Mouse (Mus musculus): ENCODE results near the gene Prdm10. TPM values are rescaled to one million over a fixed set of nuclear protein-coding genes. Genes with fewer than 3 reads are reported as not detected.

Prdm10 gene
- polyA plus RNA-seq, 1 experiment from 2014 or later, result 6.4 TPM

DNA sequence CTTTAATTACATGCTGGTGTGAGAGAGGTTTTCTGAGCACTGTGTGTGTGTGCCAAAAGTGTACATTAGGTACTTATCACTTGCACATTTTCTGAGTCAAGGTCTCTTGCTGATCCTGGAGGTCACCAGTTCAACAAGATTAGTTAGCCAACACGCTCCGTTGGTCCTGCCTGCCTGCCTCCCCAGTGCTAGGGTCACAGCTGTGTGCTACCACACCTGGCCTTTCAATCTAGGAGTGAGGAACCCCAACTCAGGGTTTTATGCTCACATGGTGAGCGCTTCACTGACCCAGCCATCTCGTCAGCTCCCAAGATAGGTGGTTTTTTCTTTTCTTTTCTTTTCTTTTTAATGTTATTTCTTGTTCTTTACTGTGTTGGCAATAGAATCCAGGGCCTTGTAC is 11.6 kb downstream of the Prdm10 start:
- H3K36me3 ChIP-seq, result no peaks in the 10 kb centered on the region
- 86% methylated on average over 4 of the region's 4 CpGs for WGBS

DNA sequence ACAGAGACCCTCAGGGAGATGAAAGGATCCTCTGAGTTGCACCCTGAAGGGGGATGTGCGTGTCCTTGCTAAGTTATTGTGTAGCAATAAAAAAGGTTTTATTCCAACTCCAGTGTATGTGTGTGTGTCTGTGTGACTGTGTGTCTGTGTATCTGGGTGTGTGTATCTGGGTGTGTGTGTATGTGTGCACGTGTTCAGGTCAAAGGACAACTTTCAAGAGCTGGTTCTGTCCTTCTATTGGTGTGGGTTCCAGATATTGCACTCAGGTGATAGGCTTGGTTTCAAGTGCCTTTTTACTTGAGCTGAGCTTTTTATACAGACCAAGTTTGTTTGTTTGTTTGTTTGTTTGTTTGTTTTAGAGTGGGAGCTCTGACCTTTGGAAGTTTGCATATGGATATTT is 12.9 kb downstream of the Prdm10 start:
- Histone ChIP-seq H3K4me2 (no peak overlapping the region), H3K36me3 (no peaks in the 10 kb centered on the region), H3K4me1 (peaks cover 7% of the 10 kb centered on the region), H3K4me3 (replicated peaks) (no peak overlapping the region), H3K27ac (replicated peaks) (no peak overlapping the region), H3K9me3 (replicated peaks) (no peaks in the 10 kb centered on the region), H3K9ac (replicated peaks) (no peak overlapping the region), H3K27me3 (replicated peaks) (no peaks in the 10 kb centered on the region)
- WGBS, result 75% methylated on average over 2 of the region's 2 CpGs
- no peak for ATAC-seq (ENCODE audit: low FRiP score)

More for the DNA sequence above, 11.6 kb downstream of the Prdm10 start:
- Histone ChIP-seq H3K4me2 (no peak overlapping the region), H3K27ac (replicated peaks) (no peak overlapping the region), H3K9ac (replicated peaks) (no peak overlapping the region), H3K4me1 (peaks cover 7% of the 10 kb centered on the region), H3K27me3 (replicated peaks) (no peaks in the 10 kb centered on the region), H3K9me3 (replicated peaks) (no peaks in the 10 kb centered on the region), H3K4me3 (replicated peaks) (no peak overlapping the region)
- ATAC-seq (ENCODE audit: low FRiP score), result no peak

DNA sequence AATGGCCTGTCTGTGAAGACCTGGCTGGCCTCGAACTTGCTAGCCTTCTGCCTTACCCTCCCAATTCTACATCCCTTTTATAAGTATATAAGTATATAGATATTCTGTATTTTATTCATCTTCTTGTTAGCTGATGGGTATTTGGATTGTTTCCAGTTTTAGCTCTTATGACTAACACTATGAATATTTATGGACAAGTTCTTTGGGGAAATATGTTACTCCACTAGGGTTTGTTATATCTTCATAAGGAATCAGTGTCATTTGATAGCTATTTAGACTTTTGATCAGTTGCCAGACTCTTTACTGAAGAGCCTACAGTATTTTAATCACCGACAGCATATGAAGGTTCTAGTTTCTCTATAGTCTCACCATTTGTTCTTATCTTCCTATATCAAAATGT is 15.0 kb downstream of the Prdm10 start:
- H3K9me3 ChIP-seq (replicated peaks), result no peaks in the 10 kb centered on the region
- no peak overlapping the region for H3K9ac ChIP-seq (replicated peaks)
- WGBS, result 77% methylated on average over 2 of the region's 2 CpGs
- no peak for ATAC-seq (ENCODE audit: low FRiP score)
- H3K4me2 ChIP-seq, result no peak overlapping the region
- no peak overlapping the region for H3K4me3 ChIP-seq (replicated peaks)
- H3K4me1 ChIP-seq, result peaks cover 5% of the 10 kb centered on the region
- no peak overlapping the region for H3K27ac ChIP-seq (replicated peaks)
- H3K36me3 ChIP-seq, result no peaks in the 10 kb centered on the region
- H3K27me3 ChIP-seq (replicated peaks), result no peaks in the 10 kb centered on the region

DNA sequence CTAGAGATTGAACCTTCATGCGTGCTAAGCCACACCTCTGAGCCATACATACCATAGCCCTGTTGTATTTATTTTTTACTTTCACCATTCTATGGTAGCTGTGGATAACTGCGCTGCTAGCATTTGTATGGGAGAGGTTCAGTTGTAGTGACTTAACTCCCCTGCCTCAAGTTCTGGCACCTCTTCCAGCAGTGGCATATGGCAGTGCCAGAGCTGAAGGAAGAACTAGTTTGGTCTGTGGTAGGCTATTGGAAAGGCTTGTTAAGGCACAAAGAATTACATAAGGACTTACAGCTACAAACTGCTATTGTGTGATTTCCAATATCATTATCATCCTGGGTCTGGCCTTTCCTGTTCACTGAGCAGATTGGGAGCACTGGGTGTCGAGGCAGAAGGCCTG is 16.0 kb downstream of the Prdm10 start:
- H3K9me3 ChIP-seq (replicated peaks), result no peaks in the 10 kb centered on the region
- H3K27me3 ChIP-seq (replicated peaks), result no peaks in the 10 kb centered on the region
- H3K27ac ChIP-seq (replicated peaks), result no peak overlapping the region
- H3K4me2 ChIP-seq, result no peak overlapping the region
- no peak for ATAC-seq (ENCODE audit: low FRiP score)
- 89% methylated on average over 3 of the region's 3 CpGs for WGBS
- H3K4me3 ChIP-seq (replicated peaks), result no peak overlapping the region
- no peaks in the 10 kb centered on the region for H3K36me3 ChIP-seq
- no peaks in the 10 kb centered on the region for H3K4me1 ChIP-seq
- no peak overlapping the region for H3K9ac ChIP-seq (replicated peaks)

DNA sequence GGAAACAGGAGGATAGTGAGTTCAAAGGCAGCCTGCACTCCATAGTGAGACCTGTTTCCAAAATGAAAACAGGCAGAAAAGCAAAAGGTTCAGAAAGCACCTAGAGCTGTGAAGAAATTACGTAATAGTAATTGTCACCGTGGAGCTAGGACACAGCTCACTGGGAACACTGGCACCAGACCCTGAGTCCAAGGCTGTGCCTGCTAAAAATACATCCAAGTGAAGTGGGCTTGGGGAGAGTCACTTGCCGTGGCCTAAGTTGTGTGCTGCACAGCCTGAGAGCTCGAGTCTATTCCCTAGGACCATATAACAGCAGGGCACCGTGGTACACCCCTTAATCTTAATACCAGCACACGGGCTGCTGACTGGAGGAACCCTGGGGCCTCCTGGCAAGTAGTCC is 18.4 kb downstream of the Prdm10 start:
- no peak for ATAC-seq (ENCODE audit: low FRiP score)
- Histone ChIP-seq H3K4me3 (replicated peaks) (no peak overlapping the region), H3K9ac (replicated peaks) (no peak overlapping the region), H3K4me1 (no peaks in the 10 kb centered on the region), H3K27ac (replicated peaks) (no peak overlapping the region), H3K9me3 (replicated peaks) (no peaks in the 10 kb centered on the region), H3K27me3 (replicated peaks) (no peaks in the 10 kb centered on the region), H3K36me3 (no peaks in the 10 kb centered on the region), H3K4me2 (no peak overlapping the region)
- 37% methylated on average over 6 of the region's 6 CpGs for WGBS

DNA sequence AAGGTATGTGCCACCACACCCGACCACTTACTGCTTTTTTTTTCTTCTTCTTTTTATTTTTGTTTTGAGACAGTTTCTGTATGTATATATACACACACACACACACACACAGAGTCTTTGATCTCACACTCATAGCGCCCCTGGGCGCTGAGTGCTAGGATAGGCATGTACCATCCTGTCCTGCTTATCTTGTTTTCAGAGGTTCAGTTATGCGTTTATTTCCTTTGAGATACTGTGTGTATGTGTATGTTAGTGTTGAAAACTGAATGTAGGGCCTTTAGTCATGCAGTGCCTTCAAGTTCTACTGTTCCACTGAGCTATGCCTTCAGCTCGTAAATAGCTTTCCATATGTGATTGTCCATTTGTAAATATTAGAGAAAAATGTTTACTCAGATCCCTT is 20.2 kb downstream of the Prdm10 start:
- Histone ChIP-seq H3K4me3 (replicated peaks) (no peak overlapping the region), H3K9ac (replicated peaks) (no peak overlapping the region), H3K4me2 (no peak overlapping the region), H3K27me3 (replicated peaks) (no peaks in the 10 kb centered on the region), H3K9me3 (replicated peaks) (no peaks in the 10 kb centered on the region), H3K36me3 (no peaks in the 10 kb centered on the region), H3K4me1 (0 out of 2 replicates have a peak, but pooled peaks cover 2% of the 10 kb centered on the region), H3K27ac (replicated peaks) (no peak overlapping the region)
- 86% methylated on average over 5 of the region's 5 CpGs for WGBS
- ATAC-seq (ENCODE audit: low FRiP score), result no peak

DNA sequence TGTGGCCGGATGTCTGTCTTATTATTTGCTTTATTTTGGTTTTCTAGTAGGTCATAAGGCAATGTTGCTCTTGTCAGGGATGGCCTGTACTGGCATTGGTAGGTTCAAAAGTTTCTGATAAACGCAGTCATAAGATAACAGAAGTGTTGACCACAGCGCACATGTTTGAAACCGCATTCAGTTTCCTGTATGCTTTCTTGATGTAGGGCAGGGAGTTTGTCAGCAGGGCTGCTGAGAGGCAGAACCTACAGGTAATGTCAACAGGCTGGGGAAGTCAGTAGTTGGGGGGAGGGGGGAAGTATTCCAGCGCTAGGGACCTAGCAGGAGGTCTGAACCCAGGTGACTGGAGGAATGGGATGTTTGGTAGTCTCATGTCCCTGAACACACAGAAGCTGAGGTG is 20.8 kb downstream of the Prdm10 start:
- H3K9ac ChIP-seq (replicated peaks), result no peak overlapping the region
- WGBS, result 77% methylated on average over 5 of the region's 5 CpGs
- H3K4me1 ChIP-seq, result 0 out of 2 replicates have a peak, but pooled peaks cover 2% of the 10 kb centered on the region
- no peak overlapping the region for H3K4me2 ChIP-seq
- H3K4me3 ChIP-seq (replicated peaks), result no peak overlapping the region
- H3K36me3 ChIP-seq, result no peaks in the 10 kb centered on the region
- H3K27me3 ChIP-seq (replicated peaks), result no peaks in the 10 kb centered on the region
- H3K27ac ChIP-seq (replicated peaks), result no peak overlapping the region
- no peaks in the 10 kb centered on the region for H3K9me3 ChIP-seq (replicated peaks)
- ATAC-seq (ENCODE audit: low FRiP score), result no peak

DNA sequence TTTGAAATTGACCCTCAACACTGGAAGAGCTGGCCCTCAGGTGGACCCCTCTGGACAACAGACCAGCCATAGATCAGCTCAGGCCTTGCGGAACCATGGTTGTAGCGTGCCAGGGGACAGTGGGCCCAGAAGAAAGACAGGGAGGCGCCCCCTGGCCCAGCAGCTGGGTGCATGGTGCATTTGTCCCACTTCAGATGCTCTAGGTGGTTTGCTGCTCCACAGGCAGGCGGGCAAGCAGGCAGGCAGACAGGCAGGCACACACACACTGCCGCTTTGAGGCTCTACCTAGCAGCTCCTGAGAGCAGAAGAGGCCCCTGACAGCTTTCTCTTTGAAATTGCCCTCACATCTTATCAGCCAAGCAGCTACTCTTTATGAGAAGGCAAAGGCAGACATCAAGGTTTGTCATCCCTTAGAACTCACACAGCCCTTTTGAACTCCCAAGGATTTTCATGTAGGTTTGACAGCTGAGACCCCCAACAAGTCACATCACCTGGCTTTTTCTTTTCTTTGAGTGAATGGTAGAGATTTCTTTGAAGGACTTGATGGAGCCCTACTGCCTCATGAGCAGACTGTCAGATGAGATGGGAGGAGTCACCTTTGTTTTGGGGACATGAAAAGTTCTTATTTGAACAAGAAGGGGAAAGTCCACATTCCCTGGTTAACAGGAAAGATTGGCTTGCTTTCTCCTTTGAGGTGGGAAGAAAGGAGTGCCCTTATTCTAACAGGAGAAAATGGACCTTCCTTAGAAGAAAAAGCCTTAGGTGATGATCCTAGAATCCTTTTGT is 21.4 kb downstream of the Prdm10 start:
- Histone ChIP-seq H3K9me3 (replicated peaks) (no peaks in the 10 kb centered on the region), H3K4me3 (replicated peaks) (no peak overlapping the region), H3K27me3 (replicated peaks) (no peaks in the 10 kb centered on the region), H3K36me3 (no peaks in the 10 kb centered on the region), H3K9ac (replicated peaks) (no peak overlapping the region), H3K4me1 (0 out of 2 replicates have a peak, but pooled peaks cover 2% of the 10 kb centered on the region), H3K4me2 (no peak overlapping the region), H3K27ac (replicated peaks) (no peak overlapping the region)
- no peak for ATAC-seq (ENCODE audit: low FRiP score)
- 82% methylated on average over 5 of the region's 5 CpGs for WGBS

DNA sequence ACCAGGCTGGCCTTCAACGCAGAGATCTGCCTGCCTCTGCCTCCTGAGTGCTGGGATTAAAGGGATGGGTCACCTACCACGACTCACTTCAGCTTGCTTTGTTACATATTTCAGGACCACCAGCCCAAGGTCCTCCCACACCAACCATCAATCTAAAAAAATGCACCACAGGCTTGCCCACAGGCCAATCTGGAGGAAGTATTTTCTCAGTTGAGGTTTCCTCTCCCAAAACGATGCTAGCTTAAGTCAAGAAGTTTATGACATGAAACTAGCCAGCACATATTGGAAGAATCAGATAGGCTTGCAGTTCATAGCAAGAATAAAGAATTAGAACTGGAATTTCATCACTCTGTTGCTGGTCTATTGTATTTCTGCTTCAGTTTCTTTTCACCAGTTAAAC is 24.0 kb downstream of the Prdm10 start:
- no peak for ATAC-seq (ENCODE audit: low FRiP score)
- no peak overlapping the region for H3K4me3 ChIP-seq (replicated peaks)
- no peaks in the 10 kb centered on the region for H3K9me3 ChIP-seq (replicated peaks)
- H3K36me3 ChIP-seq, result no peaks in the 10 kb centered on the region
- H3K27ac ChIP-seq (replicated peaks), result no peak overlapping the region
- 82% methylated on average over 3 of the region's 3 CpGs for WGBS
- 0 out of 2 replicates have a peak, but pooled peaks cover 2% of the 10 kb centered on the region for H3K4me1 ChIP-seq
- no peak overlapping the region for H3K9ac ChIP-seq (replicated peaks)
- no peaks in the 10 kb centered on the region for H3K27me3 ChIP-seq (replicated peaks)
- no peak overlapping the region for H3K4me2 ChIP-seq

DNA sequence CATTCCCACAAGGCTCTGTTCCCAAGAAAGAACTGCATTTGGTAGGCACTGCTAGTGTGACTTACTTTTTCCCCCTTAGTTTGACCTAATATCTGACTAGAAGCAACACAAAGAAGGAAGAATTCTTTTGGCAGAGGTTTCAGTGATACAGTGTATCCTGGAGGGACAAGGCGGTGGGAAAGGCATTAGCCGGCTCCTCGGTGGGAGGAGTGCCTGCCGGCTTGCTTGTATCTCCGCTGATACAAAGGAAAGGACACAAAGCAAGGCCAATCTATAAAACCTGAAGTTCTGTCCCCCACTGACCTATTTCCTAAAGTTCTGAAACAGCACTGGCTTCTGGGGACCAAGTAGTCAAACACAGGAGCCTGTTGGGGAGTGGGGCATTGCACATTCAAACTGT is 24.8 kb downstream of the Prdm10 start:
- Histone ChIP-seq H3K27ac (replicated peaks) (0 out of 2 replicates have a peak overlapping the region, but pooled peaks have one; percentile 10), H3K4me1 (0 out of 2 replicates have a peak, but pooled peaks cover 2% of the 10 kb centered on the region), H3K36me3 (no peaks in the 10 kb centered on the region), H3K4me3 (replicated peaks) (no peak overlapping the region), H3K4me2 (no peak overlapping the region), H3K27me3 (replicated peaks) (no peaks in the 10 kb centered on the region), H3K9me3 (replicated peaks) (no peaks in the 10 kb centered on the region), H3K9ac (replicated peaks) (no peak overlapping the region)
- ATAC-seq (ENCODE audit: low FRiP score), result no peak
- 54% methylated on average over 5 of the region's 5 CpGs for WGBS

DNA sequence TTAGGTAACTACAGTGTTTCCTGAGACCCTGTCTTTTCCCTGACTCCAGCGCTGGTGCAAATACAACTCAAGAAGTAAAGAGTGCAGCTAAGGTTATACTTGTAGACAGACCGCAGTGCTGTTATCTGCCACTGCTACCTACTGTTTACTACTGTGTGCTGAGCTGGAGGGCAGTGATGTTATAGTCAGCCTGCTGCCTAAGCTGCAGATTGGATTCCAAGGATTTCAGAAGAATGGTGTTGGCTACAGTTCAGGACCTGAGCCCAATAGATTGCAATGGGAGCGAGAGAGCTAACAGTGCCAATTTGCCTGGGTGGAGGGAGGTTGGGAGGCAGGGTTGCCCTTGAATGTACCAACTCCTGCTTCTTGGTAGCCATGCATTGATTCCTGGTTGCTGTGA is 25.5 kb downstream of the Prdm10 start:
- H3K36me3 ChIP-seq, result no peaks in the 10 kb centered on the region
- 0 out of 2 replicates have a peak, but pooled peaks cover 2% of the 10 kb centered on the region for H3K4me1 ChIP-seq
- no peak overlapping the region for H3K27ac ChIP-seq (replicated peaks)
- H3K4me2 ChIP-seq, result no peak overlapping the region
- H3K27me3 ChIP-seq (replicated peaks), result no peaks in the 10 kb centered on the region
- no peak overlapping the region for H3K4me3 ChIP-seq (replicated peaks)
- ATAC-seq (ENCODE audit: low FRiP score), result no peak
- H3K9ac ChIP-seq (replicated peaks), result no peak overlapping the region
- no peaks in the 10 kb centered on the region for H3K9me3 ChIP-seq (replicated peaks)
- 85% methylated on average over 3 of the region's 3 CpGs for WGBS

DNA sequence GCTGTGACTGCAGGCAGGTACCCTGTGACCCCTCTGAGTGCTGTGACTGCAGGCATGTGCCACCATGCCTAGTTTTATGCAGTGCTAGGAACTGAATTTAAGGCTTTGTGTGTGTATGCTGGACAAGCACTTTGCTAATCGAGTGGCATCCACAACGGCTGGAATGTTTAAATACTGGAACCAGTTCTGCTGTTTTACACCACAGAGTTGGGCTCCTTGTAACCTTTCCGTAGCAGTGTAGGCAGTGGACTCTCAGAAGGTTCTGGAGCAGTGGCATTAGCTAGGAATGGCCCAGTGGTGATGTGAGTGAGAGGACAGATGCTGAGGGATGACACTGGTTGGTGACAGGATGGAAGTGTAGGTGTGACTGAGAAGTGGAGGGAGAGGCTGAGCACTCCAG is 26.9 kb downstream of the Prdm10 start:
- 0 out of 2 replicates have a peak, but pooled peaks cover 2% of the 10 kb centered on the region for H3K4me1 ChIP-seq
- no peak overlapping the region for H3K4me3 ChIP-seq (replicated peaks)
- ATAC-seq (ENCODE audit: low FRiP score), result no peak
- no peak overlapping the region for H3K9ac ChIP-seq (replicated peaks)
- no peak overlapping the region for H3K27ac ChIP-seq (replicated peaks)
- H3K27me3 ChIP-seq (replicated peaks), result no peaks in the 10 kb centered on the region
- H3K9me3 ChIP-seq (replicated peaks), result no peaks in the 10 kb centered on the region
- H3K36me3 ChIP-seq, result no peaks in the 10 kb centered on the region
- 92% methylated on average over 3 of the region's 3 CpGs for WGBS
- no peak overlapping the region for H3K4me2 ChIP-seq

All from neural tube, embryonic 15.5 days (tissue).